Mouse (Mus musculus) thymus, postnatal 4 days (tissue): ENCODE results near the gene Pmp22.

ENCODE experiments used
- DNase-seq: peaks from one replicate; pipeline ENCODE4 v3.0.0; 2021

Gene Pmp22

DNA sequence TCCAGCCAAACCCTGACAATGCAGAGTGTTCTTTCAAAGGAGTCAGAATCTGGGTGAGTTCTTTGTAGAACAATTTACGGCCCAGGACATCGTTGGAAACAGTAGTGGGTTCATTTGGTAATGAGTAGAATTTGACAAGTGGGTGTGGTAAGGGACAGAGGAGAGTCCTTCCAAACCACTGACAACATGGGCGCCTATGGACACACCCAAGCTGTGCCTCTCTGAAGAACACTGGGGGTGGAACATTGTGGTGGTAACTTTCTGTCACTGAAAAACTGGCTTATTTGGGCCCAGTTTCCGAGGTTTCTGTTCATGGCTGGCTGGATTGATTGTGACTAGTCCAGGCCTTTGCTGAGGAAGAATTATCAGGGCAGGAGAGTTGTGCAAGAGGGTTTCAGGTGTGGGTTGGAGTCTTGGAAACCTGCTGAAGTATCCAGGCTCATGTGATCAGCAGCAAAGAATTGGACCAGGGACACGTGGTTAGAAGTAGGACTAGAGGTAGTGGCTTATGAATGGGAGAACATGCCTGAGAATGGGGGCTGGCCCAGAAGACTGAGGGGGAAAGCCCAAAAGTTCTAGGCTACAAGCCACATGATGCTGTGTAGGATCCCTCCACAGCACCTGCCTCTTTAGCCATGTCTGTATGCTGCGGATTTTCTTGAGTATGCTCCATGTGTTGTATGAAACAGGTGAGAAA is 35.4 kb downstream of the Pmp22 start:
- DNase-seq = no peak

- DNase-seq = peak; percentile 32
These were observed 36.1 kb downstream of the Pmp22 start for GRCm38 (mm10) chr11:63164756-63165484.

- DNase-seq = no peak
These were observed 39.0 kb downstream of the Pmp22 start for GRCm38 (mm10) chr11:63167826-63168225.

- DNase-seq = no peak
These were observed 39.9 kb downstream of the Pmp22 start for GRCm38 (mm10) chr11:63168551-63169258.

GRCm38 (mm10) chr11:63171977-63172376 is 43.2 kb downstream of the Pmp22 start:
- DNase-seq = no peak

- no peak for DNase-seq
These were observed 44.8 kb downstream of the Pmp22 start for GRCm38 (mm10) chr11:63173604-63174003.

DNA sequence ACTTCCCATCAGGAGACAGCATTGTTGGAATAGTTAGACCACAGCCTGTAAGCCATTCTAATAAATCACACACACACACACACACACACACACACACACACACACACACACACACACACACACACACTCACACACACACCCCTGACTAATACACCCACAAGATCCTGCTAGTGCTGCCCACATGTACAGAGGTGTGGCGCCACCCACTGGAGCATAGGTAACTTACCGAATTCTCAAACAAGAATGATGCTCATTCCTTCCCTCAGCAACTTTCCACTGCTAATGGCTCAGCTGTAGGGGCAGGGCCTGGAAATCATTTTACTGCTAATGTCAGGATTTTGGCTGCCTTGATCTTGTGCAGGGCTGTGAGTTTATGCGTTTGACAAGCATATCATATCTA is 46.5 kb downstream of the Pmp22 start:
- DNase-seq = peak; percentile 23

DNA sequence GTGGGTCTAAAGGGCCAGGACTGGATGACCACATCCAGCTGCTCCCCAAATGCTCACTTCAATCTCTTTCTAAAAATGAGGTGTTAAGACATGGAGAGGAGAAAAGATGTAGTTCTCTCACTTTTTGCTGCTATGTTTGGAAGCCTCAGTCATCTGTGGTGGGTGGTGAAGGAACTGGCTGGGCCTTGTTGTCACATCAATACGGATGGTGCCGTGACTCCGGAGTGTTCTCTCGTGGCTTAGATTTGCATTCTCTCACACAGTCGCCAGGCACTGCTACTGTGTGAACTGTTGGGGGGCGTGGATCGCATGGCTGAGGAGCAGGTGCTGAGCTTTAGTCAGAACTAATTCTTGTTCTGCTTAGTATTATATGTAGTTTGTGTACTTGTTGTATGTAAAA is 47.6 kb downstream of the Pmp22 start:
- DNase-seq = no peak

GRCm38 (mm10) chr11:63180262-63181101 is 51.7 kb downstream of the Pmp22 start:
- no peak for DNase-seq

DNA sequence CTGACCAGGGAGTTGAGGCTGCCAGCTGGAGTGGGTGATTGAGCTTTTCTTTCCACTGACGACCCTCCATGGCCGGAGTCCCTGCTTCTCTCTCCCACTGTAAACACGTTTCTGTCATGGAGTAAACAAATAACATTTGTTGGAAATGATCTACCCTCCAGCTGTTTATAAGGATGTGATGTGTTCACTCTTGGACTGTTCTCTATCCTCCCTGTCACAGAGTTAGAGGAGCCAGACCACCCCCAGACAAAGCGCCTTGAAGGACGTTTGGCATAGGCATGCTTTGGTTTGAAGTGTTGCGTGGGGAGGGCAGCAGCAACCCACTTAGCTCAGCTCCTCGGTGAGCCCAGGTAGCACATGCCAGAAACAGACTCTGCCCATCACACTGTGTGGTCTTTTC is 60.0 kb downstream of the Pmp22 start:
- no peak for DNase-seq

- DNase-seq = no peak
These were observed 69.3 kb downstream of the Pmp22 start for GRCm38 (mm10) chr11:63198070-63198469.

GRCm38 (mm10) chr11:63201989-63202535 is 73.3 kb downstream of the Pmp22 start:
- no peak for DNase-seq
